Mouse (Mus musculus) spleen, postnatal 10 days (tissue): ENCODE measurements at regions not wholly inside any gene's neighbourhood (a gene's known extent, or its start where the extent isn't known, plus 50 kb on each side); places are given as distances from the start of the nearest gene placed in this dataset.
A peak's percentile ranks its signal among the peaks of the same experiment; 100 is the strongest.
"Not testable (repeated sequence)": the region's sequence is repeated elsewhere in the genome, so short reads cannot be mapped to it uniquely, and the experiment has no call there.

Source experiments
- DNase-seq, 2 experiments: peaks; one replicate each; pipeline ENCODE4 v3.0.0; 2021 to 2022; ENCODE audit warnings: low spot score in 2 of 2

GRCm38 (mm10) chr13:82058131-82058731, 275.4 kb downstream of the Cetn3 start:
- no peak for DNase-seq

GRCm38 (mm10) chr13:82058872-82059271, 276.0 kb downstream of the Cetn3 start:
- no peak for DNase-seq

GRCm38 (mm10) chr13:82059498-82059897, 276.6 kb downstream of the Cetn3 start:
- peak in 1 of 2 experiments; percentile 18 for DNase-seq

GRCm38 (mm10) chr13:82063880-82064279, 281.0 kb downstream of the Cetn3 start:
- not testable (repeated sequence) for DNase-seq

- DNase-seq = no peak
These were observed 283.3 kb downstream of the Cetn3 start for GRCm38 (mm10) chr13:82066174-82066573.

- DNase-seq = no peak
These were observed 283.9 kb downstream of the Cetn3 start for GRCm38 (mm10) chr13:82066674-82067270.

- no peak for DNase-seq
These were observed 289.6 kb downstream of the Cetn3 start for GRCm38 (mm10) chr13:82072449-82072848.

GRCm38 (mm10) chr13:82073343-82073742, 290.5 kb downstream of the Cetn3 start:
- DNase-seq = no peak

GRCm38 (mm10) chr13:82081375-82081774, 298.5 kb downstream of the Cetn3 start:
- no peak for DNase-seq

GRCm38 (mm10) chr13:82087635-82088034, 304.8 kb downstream of the Cetn3 start:
- no peak for DNase-seq

- peak in 1 of 2 experiments; percentile 33 for DNase-seq
These were observed 309.3 kb downstream of the Cetn3 start for GRCm38 (mm10) chr13:82092186-82092585.

- DNase-seq = no peak
These were observed 323.2 kb downstream of the Cetn3 start for GRCm38 (mm10) chr13:82106032-82106431.

- DNase-seq = no peak
These were observed 347.2 kb downstream of the Cetn3 start for GRCm38 (mm10) chr13:82129777-82130735.
